Mouse (Mus musculus) heart, postnatal 10 days (tissue): ENCODE data around the gene Lrrc38. TPM values are rescaled to one million over a fixed set of nuclear protein-coding genes. Genes with fewer than 3 reads are reported as not detected.
"Not testable (repeated sequence)": the region's sequence is repeated elsewhere in the genome, so short reads cannot be mapped to it uniquely, and the experiment has no call there.

ENCODE experiments used
- DNase-seq, 2 experiments: peaks; one replicate each; pipeline ENCODE4 v3.0.0; 2021
- intact Hi-C: fragments of 180-260 bp; cut with DNase I; formaldehyde crosslinking; loops from one replicate; pipeline ENCODE4 v1.15.1; 2025
- total RNA-seq, 2 experiments: library from RNA; stranded (reverse); gene quantifications; 2 replicates each; pipeline ENCODE4 v1.2.3; 2021

The Lrrc38 gene
- under 1 TPM in 1 of 2 experiments, not detected in 1; 0.14 TPM for total RNA-seq

GRCm38 (mm10) chr4:143349484-143349906 is at the start of gene Lrrc38:
Gene Lrrc38, plus strand, starts transcription at chr4:143349757.
- DNase-seq, result peak; percentile 8 to 19
- intact Hi-C loops, result no loop called here

GRCm38 (mm10) chr4:143300113-143300688 is 49.4 kb upstream of the Lrrc38 start:
- intact Hi-C loops, result no loop called here
- no peak for DNase-seq

GRCm38 (mm10) chr4:143301042-143301441 is 48.5 kb upstream of the Lrrc38 start:
- DNase-seq, result no peak
- intact Hi-C loops, result no loop called here

GRCm38 (mm10) chr4:143301875-143302274 is 47.7 kb upstream of the Lrrc38 start:
- intact Hi-C loops, result no loop called here
- DNase-seq, result no peak

GRCm38 (mm10) chr4:143302279-143302890 is 47.2 kb upstream of the Lrrc38 start:
- intact Hi-C loops, result no loop called here
- DNase-seq, result no peak

GRCm38 (mm10) chr4:143305031-143305430 is 44.5 kb upstream of the Lrrc38 start:
- intact Hi-C loops, result no loop called here
- no peak for DNase-seq

GRCm38 (mm10) chr4:143305987-143306772 is 43.4 kb upstream of the Lrrc38 start:
- intact Hi-C loops, result no loop called here
- no peak for DNase-seq

GRCm38 (mm10) chr4:143311341-143311740 is 38.2 kb upstream of the Lrrc38 start:
- peak in 1 of 2 experiments; percentile 10 for DNase-seq
- intact Hi-C loops, result no loop called here

GRCm38 (mm10) chr4:143313299-143313698 is 36.3 kb upstream of the Lrrc38 start:
- intact Hi-C loops, result no loop called here
- DNase-seq, result no peak

GRCm38 (mm10) chr4:143324176-143324924 is 25.2 kb upstream of the Lrrc38 start:
- intact Hi-C loops, result no loop called here
- DNase-seq, result no peak

- peak in 1 of 2 experiments; percentile 7 for DNase-seq
- intact Hi-C loops, result loop anchor here (1.0 kb wide), 1 partner anchor 55 kb away; no protein-coding TSS in a partner anchor
Measured at GRCm38 (mm10) chr4:143324925-143325624, 24.5 kb upstream of the Lrrc38 start.

GRCm38 (mm10) chr4:143325625-143325941 is 24.0 kb upstream of the Lrrc38 start:
- intact Hi-C loops, result loop anchor here (1.0 kb wide), 1 partner anchor 55 kb away; no protein-coding TSS in a partner anchor
- DNase-seq, result peak; percentile 80 to 87

GRCm38 (mm10) chr4:143330566-143330965 is 19.0 kb upstream of the Lrrc38 start:
- DNase-seq, result peak; percentile 40 to 43
- intact Hi-C loops, result no loop called here

- intact Hi-C loops, result no loop called here
- DNase-seq, result no peak
Measured at GRCm38 (mm10) chr4:143331787-143332186, 17.8 kb upstream of the Lrrc38 start.

- intact Hi-C loops, result no loop called here
- no peak for DNase-seq
Measured at GRCm38 (mm10) chr4:143334145-143334544, 15.4 kb upstream of the Lrrc38 start.

- peak; percentile 8 to 23 for DNase-seq
- intact Hi-C loops, result no loop called here
Measured at GRCm38 (mm10) chr4:143334995-143335394, 14.6 kb upstream of the Lrrc38 start.

GRCm38 (mm10) chr4:143336096-143336495 is 13.5 kb upstream of the Lrrc38 start:
- no peak for DNase-seq
- intact Hi-C loops, result no loop called here

- DNase-seq, result no peak
- intact Hi-C loops, result no loop called here
Measured at GRCm38 (mm10) chr4:143339808-143340207, 9.7 kb upstream of the Lrrc38 start.

GRCm38 (mm10) chr4:143341470-143341869 is 8.1 kb upstream of the Lrrc38 start:
- intact Hi-C loops, result no loop called here
- DNase-seq, result no peak

- DNase-seq, result not testable (repeated sequence)
Measured at GRCm38 (mm10) chr4:143345491-143345890, 4.1 kb upstream of the Lrrc38 start.

More at GRCm38 (mm10) chr4:143345491-143345890, 4.1 kb upstream of the Lrrc38 start:
- intact Hi-C loops, result not testable (repeated sequence)
